Mouse (Mus musculus) large intestine, adult 2 months (tissue): ENCODE measurements around the gene Vps52. TPM values are rescaled to one million over a fixed set of nuclear protein-coding genes. Genes with fewer than 3 reads are reported as not detected.

Source experiments
- DNase-seq: peaks from one replicate; pipeline ENCODE4 v3.0.0-alpha.2; 2012; ENCODE audit warnings: low read depth, low spot score
- WGBS: fragments of 180-500 bp; shearing (Covaris S2); methylation state at CpG from one replicate; pipeline ENCODE4 v1.1.7; 2018; 5-methylcytosine and 5-hydroxymethylcytosine counted together
- polyA plus RNA-seq: library from polyadenylated mRNA; depleted of rRNA; stranded (reverse); fragments of >200 nt; gene quantifications from 2 replicates; pipeline ENCODE4 v1.2.3, GENCODE M21; 2012

Vps52 gene
- polyA plus RNA-seq, 1 experiment = 44.6 TPM

DNA sequence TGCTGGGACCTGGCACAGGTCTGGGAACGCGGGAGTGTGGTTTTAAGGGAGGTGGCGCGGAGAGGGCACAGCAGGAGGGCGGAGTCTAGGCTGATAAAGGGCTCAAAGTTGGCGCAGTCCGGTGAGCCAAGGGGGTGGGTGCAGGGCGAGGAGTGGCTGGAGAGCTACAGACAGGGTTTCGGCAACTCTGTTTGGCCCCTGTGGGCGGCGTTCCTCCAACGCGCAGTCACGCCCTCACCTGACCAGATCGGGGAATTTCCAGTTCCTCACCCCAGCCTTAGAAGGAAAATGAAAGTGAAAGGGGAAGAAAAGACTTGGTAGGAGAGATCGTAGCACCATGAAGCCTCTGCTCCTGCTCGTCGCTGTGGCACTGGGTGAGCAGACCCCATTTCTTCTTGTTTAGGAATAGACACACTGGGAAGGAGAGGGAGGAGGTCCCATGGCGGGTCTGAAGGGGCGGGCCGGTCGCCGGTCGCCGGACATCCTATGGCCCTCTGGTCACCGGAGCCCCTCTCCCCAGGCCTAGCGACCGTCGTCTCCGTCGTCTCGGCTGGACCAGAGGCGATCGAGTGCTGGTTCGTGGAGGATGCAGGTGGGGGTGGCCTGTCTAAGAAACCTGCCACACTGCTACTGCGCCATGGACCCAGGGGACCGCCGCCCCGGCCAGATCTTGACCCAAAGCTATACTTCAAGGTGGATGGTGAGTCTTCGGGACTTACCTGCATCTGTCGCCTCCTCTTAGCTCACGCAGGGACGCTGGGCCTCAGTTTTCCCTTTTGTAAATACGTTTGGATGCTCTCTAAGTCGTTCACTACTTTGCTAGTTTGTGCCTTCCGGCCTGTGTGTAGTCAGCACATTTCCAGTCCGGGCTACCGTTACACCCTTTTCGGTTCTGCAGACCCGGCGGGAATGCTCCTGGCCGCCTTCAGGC, 36.0 kb upstream of the Vps52 start:
- peak; percentile 85 for DNase-seq
- WGBS = under 1% methylated on average over 52 of the region's 52 CpGs

DNA sequence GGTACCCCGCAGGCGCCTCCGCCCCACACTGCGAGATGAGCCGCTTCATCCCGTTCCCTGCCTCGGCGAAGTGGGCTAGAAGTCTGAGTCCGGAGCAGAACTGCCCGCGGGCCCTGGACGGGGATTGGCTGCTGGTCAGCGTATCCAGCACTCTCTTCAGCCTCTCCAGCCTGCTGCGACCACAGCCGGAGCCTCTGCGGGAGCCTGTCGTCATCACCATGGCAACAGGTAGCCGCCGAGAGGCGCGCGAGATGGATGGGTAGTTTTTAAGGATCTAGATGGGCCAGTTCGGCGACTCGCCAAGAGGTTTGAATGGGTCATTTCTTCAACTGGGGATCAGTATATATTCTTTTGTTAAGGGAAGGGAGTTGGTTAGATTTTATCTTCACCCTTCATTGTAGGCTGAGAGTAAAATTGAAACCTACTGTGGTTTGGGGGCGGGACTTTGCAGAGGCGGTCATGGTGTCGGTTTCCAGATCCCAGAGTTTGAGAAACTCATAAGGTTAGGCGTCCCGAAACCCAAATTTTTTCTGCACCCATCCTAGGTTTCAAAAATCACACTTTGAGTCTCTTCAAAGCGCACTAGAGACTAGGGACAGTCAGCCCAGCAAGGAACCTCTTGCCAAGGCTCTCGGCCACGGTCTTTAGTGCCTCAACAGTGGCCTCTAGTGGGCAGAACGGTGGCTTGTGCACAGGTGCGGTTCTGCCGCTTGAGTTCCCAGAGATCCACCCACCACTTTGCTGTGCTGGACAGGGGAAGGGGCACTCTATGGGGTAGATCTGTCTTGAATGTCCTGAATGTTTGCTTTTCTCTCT, 35.1 kb upstream of the Vps52 start:
- DNase-seq = peak; percentile 91
- WGBS = under 1% methylated on average over 36 of the region's 36 CpGs

DNA sequence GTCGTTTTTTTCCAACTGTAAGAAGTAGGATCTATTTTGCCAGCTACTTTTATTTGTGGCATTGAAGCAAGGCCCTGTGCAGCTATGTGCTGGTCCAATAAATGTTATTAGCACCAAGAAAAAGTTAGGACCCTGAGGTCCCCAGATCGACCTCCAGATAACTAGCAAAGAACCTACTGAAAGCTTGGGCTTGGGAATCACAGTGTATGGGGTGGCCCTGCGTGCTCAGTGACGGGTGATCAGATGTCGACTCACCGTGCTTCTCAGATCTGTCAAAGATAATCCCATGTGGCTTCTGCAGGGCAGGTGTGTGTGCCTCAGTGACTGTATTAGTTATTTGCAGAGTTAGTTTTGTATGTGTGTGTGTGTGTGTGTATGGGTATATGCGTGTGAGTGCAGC, 34.3 kb upstream of the Vps52 start:
- WGBS = 89% methylated on average over 7 of the region's 7 CpGs
- DNase-seq = no peak

DNA sequence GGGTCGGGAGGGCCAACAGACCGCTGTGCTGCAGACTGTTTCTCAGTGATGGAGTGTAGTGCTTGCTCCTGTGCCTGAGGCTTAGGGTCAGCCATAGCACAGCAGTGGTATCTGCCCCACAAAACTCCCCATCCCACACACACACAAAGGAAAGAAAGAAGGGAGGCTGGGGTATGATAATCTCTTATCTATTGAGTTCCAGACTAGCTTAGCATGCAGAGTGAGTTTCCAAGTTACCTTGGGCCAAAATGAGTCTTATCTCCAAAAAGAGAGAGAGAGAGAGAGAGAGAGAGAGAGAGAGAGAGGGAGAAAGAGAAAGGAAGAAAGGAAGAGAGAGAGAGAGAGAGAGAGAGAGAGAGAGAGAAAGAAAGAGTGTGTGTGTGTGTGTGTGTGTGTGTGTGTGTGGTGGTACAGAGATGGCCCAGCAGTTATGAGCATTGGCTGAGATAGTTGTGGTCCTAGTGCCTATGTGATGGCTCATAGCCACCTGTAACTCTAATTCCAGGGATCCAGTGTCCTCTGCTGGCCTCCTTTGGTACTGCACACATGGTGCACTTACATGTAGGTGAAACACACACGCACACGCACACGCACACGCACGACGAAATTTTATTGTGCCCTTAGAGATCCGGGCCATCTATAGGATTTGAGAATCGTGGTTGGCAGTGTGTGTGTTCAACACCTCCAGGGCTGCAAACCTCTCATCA, 30.9 kb upstream of the Vps52 start:
- no peak for DNase-seq
- 90% methylated on average over 10 of the region's 10 CpGs for WGBS

DNA sequence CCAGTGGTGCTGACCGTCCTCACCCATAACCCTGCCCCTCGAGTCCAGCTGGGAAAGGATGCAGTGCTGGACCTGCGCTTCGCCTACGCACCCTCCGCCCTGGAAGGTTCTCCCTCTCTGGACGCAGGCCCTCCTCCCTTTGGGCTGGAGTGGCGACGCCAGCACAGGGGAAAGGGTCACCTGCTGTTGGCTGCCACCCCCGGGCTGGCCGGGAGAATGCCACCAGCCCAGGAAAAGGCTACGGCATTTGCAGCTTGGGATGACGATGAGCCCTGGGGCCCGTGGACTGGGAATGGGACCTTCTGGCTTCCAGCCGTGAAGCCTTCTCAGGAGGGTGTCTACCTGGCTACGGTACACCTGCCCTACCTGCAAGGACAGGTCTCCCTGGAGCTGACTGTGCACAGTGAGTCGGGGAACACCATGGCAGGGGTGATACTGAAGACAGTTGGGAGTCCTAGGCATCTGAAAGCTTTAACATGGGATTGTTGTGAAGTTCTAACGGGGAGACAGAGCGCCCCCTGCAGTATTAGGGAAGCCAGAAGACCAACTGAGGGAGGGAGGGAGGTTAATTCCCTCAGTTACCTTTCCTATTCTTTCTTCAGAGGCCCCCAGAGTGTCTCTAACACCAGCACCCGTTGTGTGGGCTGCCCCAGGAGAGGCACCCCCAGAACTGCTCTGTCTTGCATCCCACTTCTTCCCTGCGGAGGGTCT, 30.1 kb upstream of the Vps52 start:
- DNase-seq = no peak
- 89% methylated on average over 21 of the region's 21 CpGs for WGBS

DNA sequence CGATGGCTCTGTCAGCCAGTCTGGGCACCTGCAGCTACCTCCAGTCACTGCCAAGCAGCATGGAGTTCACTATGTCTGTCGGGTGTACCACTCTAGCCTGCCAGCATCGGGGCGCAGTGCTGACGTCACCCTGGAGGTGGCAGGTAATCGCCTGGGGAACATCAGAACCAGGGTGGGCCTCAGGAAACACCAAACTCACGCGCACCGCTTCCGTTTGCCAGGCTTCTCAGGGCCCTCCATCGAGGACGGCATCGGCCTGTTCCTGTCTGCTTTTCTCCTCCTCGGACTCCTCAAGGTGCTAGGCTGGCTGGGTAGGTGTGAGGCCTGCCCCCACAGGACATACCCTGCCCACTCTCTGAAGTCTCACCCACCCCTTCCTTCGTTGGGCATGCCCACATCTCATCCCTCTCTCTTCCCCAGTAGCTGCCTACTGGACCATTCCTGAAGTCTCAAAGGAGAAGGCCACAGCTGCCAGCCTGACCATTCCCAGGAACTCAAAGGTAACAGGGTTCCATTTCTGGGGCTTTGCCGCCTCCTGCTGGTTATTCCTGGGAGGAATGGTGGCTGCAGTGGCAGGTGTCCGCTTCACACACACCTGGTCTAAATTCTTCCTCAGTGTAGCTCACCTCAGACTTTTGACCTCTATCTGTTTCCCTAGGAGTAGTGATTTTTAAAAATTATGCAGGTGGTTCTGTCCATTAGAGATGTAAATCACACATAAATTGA, 29.2 kb upstream of the Vps52 start:
- DNase-seq = no peak
- 78% methylated on average over 17 of the region's 17 CpGs for WGBS

DNA sequence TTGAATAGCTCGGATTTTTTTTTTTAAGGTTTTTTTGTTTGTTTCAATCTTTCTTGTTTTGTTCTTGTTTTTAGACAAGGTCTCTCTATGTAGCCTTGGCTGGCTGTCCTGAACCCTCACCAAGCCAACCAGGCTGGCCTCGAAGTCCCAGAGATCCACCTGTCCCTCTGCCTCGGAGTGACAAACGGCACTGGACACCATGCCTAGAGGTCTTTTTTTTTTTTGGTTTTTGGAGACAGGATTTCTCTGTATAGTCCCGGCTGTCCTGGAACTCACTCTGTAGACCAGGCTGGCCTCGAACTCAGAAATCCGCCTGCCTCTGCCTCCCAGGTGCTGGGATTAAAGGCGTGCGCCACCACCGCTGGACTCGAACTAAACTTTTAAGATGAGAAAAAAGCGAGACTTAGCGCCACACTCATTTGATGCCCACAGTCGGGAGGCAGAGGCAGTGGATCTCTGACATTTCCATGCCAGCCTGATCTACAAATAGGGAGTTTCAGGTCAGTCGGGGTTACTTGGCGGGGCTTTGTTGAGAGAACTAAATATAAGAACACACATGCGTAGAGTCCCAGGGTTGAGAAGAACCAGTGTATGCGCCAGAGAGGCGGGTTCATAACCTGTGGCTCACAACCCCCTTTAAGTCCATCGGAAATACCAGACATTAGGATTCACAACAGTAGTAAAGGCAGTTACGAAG, 27.2 kb upstream of the Vps52 start:
- 59% methylated on average over 21 of the region's 21 CpGs for WGBS

DNA sequence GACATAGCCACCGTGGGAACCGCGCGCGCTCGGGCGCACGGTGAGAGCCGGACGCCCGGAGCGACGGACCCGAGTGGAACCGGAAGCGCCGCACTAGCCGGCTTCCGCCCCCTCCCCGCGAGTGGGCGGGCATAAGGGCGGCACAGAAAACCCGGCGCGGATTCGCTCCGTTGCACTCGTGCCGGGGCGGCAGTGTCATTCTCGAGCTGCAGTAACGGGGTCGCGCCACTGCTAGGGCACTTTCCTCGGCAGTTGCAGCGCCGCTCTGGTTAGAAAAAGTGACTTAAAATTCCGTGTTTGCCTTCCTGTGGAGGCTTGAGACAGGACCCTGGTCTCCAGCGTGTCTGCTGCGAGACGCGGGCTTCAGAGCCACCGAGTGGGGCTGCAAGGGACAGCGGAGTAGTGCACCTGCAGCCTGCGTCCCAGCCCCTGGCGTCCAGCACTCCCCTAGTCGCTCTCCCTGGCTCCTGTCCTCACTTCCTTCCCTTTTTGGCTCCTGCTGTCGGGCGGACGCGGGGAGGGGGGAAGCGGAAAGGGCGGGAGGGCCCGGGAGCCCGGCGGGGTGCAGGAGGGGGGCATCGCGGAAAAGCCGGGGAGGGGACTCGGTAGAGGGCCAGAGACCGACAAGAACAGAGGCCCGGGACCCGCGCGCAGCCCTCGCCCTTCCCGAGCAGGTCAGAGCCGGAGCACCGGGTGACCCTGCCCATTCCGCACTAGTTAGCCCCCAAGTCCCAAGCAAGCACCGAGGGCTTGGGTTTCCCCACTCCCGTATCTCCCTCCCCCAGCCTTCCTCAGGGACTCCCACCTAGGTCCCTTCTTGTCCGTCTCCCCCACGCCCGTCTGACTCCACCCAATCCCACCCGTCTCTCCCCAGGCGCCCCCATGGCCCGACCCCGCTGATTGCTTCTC, 26.0 kb upstream of the Vps52 start, which contains the start of gene Rgl2:
Rgl2 (plus strand) TSS at position 173 of the 909 bp plus-strand sequence.
- peak; percentile 56 for DNase-seq
- 1% methylated on average over 79 of the region's 80 CpGs for WGBS

More for the DNA sequence above, 27.2 kb upstream of the Vps52 start:
- DNase-seq = no peak

DNA sequence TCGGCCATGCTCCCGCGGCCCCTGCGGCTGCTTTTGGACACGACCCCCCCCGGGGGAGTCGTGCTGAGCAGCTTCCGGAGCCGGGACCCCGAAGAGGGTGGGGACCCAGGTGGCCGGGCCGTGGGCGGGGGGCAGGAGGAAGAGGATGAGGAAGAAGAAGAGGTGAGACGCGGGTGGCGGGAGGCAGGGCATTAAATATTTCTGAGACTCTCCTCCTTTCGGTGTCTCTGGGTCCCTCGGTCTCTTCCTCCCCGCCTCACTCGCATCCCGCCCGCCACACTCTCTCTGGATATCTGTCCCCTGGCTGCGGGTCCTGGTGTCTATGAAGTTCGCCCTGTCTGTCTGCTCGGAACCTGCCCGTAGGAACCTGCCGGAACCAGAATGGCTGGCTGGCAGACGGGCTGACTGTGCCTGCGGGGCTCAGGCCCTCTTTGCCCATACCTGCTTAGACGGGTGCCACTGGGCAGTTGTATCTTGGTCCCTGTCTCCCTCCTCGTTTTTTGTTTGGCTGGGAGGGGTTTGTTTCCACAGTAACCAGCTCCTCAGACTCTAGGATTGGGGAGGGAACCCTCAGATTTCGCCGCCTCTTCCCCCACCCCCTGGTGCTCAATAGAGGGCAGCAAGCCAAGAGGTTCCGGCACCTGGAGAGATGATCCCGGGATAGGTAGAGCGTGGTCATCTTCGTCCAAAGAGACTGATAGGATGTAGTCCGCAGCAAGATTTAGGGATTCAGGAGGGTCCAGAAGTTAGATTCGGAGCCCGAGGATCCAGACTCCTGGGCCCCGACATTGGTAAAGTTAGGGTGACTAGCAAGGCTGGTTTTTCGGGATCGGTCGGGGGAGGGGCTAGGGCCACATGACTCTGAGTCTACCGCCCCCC, 25.1 kb upstream of the Vps52 start:
- DNase-seq = peak; percentile 62
- under 1% methylated on average over 45 of the region's 45 CpGs for WGBS

DNA sequence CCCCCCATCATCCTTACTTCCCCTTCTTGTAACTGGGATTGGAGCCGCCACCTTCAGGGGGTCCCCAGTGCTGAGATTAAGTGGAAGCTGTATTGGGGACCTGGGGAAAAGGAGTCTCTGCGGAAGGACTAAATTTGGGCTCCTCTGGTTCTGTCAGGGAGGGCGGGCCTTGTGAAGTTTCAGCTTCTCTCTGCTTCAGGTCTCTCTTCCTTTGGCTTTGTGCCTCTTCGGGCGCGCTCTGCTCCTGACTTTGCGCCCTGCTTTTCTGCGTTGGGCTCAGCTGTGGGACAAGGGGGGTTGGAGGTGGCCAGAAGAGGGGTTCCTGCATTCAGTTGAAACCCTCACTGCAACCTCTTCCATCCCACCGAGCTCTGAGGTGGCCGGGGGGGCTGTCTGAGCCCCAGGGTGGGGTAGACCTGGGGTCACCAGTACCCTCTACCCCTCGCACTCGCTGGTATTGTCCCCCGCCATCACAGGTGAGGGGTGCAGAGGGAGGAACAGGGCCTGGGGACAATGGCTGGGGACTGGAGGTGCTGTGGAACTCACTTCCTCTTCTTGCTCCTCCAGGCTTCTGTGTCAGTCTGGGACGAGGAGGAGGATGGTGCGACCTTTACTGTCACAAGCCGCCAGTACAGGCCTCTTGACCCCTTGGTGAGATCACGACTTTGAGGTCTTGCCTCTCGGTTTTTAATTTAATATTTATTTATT, 24.3 kb upstream of the Vps52 start:
- no peak for DNase-seq
- WGBS = 67% methylated on average over 18 of the region's 18 CpGs

DNA sequence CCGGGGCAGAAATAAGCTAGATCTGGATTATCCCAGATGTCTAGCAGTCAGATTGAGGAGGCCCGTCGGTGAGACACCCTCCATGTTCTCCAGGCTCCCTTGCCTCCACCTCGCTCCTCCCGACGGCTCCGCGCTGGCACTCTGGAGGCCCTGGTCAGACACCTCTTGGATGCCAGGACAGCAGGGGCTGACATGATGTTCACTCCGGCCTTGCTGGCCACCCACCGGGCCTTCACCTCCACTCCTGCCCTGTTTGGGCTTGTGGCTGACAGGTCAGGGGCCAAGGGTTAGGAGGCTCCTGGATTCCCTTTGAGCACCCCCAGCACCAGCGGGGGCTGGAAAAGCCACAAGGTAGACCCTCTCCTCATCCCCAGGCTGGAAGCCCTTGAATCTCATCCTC, 23.7 kb upstream of the Vps52 start:
- WGBS = 91% methylated on average over 11 of the region's 11 CpGs

DNA sequence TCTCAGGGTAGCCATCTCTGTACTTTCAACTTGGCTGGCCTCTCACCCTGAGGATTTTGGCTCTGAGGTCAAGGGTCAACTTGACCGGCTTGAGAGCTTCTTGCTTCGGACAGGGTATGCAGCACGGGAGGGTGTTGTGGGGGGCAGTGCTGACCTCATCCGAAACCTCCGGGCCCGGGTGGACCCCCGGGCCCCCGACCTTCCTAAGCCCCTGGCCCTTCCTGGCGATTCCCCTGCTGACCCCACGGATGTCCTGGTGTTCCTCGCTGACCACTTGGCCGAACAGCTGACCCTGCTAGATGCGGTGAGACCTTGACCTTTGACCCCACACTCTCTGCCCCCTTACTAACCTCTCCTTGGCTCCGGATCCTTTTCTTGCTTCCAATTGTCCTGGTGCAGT, 23.2 kb upstream of the Vps52 start:
- 91% methylated on average over 14 of the region's 14 CpGs for WGBS
- no peak for DNase-seq

More for the DNA sequence above, 23.7 kb upstream of the Vps52 start:
- no peak for DNase-seq

DNA sequence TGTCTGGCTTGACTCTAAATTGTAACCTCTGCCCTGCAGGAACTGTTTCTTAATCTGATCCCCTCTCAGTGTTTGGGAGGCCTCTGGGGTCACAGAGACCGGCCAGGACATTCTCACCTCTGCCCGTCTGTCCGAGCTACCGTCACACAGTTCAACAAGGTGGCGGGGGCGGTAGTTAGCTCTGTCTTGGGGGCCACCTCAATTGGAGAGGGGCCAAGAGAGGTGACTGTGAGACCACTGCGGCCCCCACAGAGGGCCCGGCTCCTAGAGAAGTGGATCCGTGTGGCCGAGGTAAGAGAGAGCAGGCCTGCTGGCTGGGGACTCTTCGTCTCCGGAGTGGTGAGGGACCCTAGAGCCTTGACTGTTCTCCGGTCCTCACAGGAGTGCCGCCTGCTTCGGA, 22.6 kb upstream of the Vps52 start:
- WGBS = 96% methylated on average over 15 of the region's 15 CpGs
- DNase-seq = no peak

DNA sequence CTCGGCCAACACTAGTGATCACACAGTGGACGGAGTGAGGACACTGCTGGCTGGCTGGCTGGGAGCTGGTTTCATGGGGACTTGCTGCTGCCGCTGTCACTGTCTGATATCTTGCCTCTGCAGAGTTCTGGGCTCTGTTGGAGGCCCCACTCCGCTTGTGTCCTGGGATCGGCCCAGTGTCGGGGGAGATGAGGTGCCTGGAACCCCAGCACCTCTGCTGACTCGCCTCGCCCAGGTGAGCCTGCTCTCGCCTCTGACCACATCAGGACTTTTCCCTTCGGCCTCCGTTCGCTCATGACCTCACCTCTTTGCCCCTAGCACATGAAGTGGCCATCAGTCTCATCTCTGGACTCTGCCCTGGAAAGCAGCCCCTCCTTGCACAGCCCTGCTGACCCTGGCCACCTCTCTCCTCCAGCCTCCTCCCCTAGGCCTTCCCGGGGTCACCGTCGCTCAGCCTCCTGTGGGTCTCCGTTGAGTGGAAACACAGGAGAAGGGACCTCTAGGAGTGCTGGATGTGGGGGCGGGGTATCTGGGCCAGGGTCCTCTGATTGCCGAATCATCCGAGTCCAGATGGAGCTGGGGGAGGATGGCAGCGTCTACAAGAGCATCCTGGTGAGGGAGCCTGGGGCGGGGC, 20.1 kb upstream of the Vps52 start:
- WGBS = 89% methylated on average over 21 of the region's 21 CpGs
- DNase-seq = no peak

DNA sequence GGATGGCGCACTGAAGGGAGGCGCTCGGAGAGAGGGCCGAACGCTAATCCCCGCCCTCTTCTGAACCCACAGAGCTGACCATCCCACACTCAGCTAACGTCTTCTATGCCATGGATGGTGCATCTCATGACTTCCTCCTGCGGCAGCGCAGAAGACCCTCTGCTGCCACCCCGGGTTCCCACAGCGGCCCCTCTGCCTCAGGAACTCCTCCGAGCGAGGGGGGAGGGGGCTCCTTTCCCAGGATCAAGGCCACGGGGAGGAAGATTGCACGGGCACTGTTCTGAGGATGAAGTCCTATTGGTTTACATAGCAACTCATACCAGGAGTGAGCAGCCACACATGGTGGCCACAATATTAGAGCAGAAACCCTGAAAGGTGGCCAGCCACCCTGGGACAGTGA, 18.6 kb upstream of the Vps52 start:
- 86% methylated on average over 15 of the region's 15 CpGs for WGBS
- no peak for DNase-seq
